Mouse (Mus musculus) neural tube, embryonic 15.5 days (tissue): ENCODE results near the gene Tgm6. TPM values are rescaled to one million over a fixed set of nuclear protein-coding genes. Genes with fewer than 3 reads are reported as not detected.

ENCODE experiments used
- ATAC-seq: fragments of 200-750 bp; cut with Nextera tagmentation; 2 replicates; pipeline ENCODE4 v1.8.0; 2017; ENCODE audit warnings: mild to moderate bottlenecking, moderate TSS enrichment, moderate library complexity; ENCODE audit not compliant: low FRiP score
- H3K27ac ChIP-seq: fragments of 300-500 bp; sonication (generic); replicated peaks from 2 replicates; pipeline ENCODE4 v1.5.1; 2015; ENCODE audit warnings: mild to moderate bottlenecking, inconsistent platforms
- H3K27me3 ChIP-seq: fragments of 300-500 bp; sonication (generic); replicated peaks from 2 replicates; pipeline ENCODE4 v1.6.1; 2015; ENCODE audit warnings: inconsistent platforms
- H3K36me3 ChIP-seq: fragments of 300-500 bp; sonication (generic); 2 replicates; pipeline ENCODE4 v1.6.1; 2015; ENCODE audit warnings: inconsistent platforms
- H3K4me1 ChIP-seq: fragments of 300-500 bp; sonication (generic); 2 replicates; pipeline ENCODE4 v1.6.1; 2015; ENCODE audit warnings: inconsistent platforms
- H3K4me2 ChIP-seq: fragments of 300-500 bp; sonication (generic); 2 replicates; pipeline ENCODE4 v1.6.1; 2015; ENCODE audit warnings: inconsistent platforms, mild to moderate bottlenecking, moderate library complexity
- H3K4me3 ChIP-seq: fragments of 300-500 bp; sonication (generic); replicated peaks from 2 replicates; pipeline ENCODE4 v1.5.1; 2015; ENCODE audit warnings: mild to moderate bottlenecking, inconsistent platforms
- H3K9ac ChIP-seq: fragments of 300-500 bp; sonication (generic); replicated peaks from 2 replicates; pipeline ENCODE4 v1.6.1; 2015; ENCODE audit warnings: mild to moderate bottlenecking, inconsistent platforms
- H3K9me3 ChIP-seq: fragments of 300-500 bp; sonication (generic); replicated peaks from 2 replicates; pipeline ENCODE4 v1.6.1; 2016; ENCODE audit warnings: inconsistent platforms
- WGBS: fragments of 180-500 bp; shearing (Covaris S2); methylation state at CpG from one replicate; pipeline ENCODE4 v1.1.7; 2015; ENCODE audit warnings: mixed read lengths; 5-methylcytosine and 5-hydroxymethylcytosine counted together
- polyA plus RNA-seq: library from polyadenylated mRNA; unstranded; fragments of >200 nt; fragmentation: Nextera tagmentation; extraction: Ambion mirVana; gene quantifications from 2 replicates; pipeline ENCODE4 v1.2.1, GENCODE M21; 2015

The Tgm6 gene
- polyA plus RNA-seq, 1 experiment from 2014 or later = 0.04 TPM

DNA sequence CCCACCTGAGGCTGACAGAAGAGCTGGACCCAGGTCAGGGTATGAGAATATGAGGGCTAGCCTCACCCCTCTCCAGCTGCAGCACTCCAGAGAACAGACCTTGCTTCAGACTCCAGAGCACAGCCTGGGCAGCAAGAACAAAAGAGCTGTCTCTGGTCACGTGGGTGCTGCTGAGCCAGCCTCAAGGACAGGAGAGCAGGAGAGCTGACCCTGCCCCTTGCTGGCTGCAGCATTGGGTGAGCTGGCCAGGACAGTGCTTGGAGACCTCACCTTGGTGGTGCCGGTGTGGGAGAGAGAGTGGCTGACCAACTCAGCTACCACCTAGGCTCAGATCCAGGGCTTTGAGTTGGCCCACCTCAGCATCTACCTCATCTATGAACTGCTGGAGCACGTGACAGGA is 43.0 kb downstream of the Tgm6 start:
- Histone ChIP-seq H3K36me3 (no peaks in the 10 kb centered on the region), H3K4me2 (no peak overlapping the region), H3K27me3 (no peaks in the 10 kb centered on the region), H3K9ac (no peak overlapping the region), H3K4me3 (no peak overlapping the region), H3K4me1 (no peaks in the 10 kb centered on the region; the same call in 1 of the 2 replicates), H3K9me3 (no peaks in the 10 kb centered on the region), H3K27ac (no peak overlapping the region)
- 86% methylated on average over 3 of the region's 3 CpGs for WGBS
- ATAC-seq = no peak

GRCm38 (mm10) chr2:130155851-130156250 is 43.6 kb downstream of the Tgm6 start:
- no peak for ATAC-seq
- Histone ChIP-seq H3K9ac (no peak overlapping the region), H3K4me1 (no peaks in the 10 kb centered on the region; the same call in 1 of the 2 replicates), H3K9me3 (no peaks in the 10 kb centered on the region), H3K4me2 (no peak overlapping the region), H3K27ac (no peak overlapping the region), H3K4me3 (no peak overlapping the region), H3K27me3 (no peaks in the 10 kb centered on the region), H3K36me3 (no peaks in the 10 kb centered on the region)

GRCm38 (mm10) chr2:130157231-130158087 is 45.2 kb downstream of the Tgm6 start:
- H3K4me2 ChIP-seq = no peak overlapping the region
- no peak overlapping the region for H3K27ac ChIP-seq
- H3K36me3 ChIP-seq = no peaks in the 10 kb centered on the region
- ATAC-seq = no peak
- H3K4me3 ChIP-seq = no peak overlapping the region
- H3K4me1 ChIP-seq = no peaks in the 10 kb centered on the region; the same call in 1 of the 2 replicates
- H3K9me3 ChIP-seq = no peaks in the 10 kb centered on the region
- 57% methylated on average over 14 of the region's 14 CpGs for WGBS
- no peaks in the 10 kb centered on the region for H3K27me3 ChIP-seq
- H3K9ac ChIP-seq = no peak overlapping the region

- no peaks in the 10 kb centered on the region; the same call in 1 of the 2 replicates for H3K4me1 ChIP-seq
- no peak overlapping the region for H3K9ac ChIP-seq
- no peak overlapping the region for H3K4me2 ChIP-seq
- no peaks in the 10 kb centered on the region for H3K36me3 ChIP-seq
- no peaks in the 10 kb centered on the region for H3K9me3 ChIP-seq
- no peak for ATAC-seq
- H3K27ac ChIP-seq = no peak overlapping the region
- no peak overlapping the region for H3K4me3 ChIP-seq
- WGBS = 57% methylated on average over 4 of the region's 4 CpGs
- no peaks in the 10 kb centered on the region for H3K27me3 ChIP-seq
Measured at GRCm38 (mm10) chr2:130158088-130158437, 45.8 kb downstream of the Tgm6 start.

GRCm38 (mm10) chr2:130162701-130163100 is 50.5 kb downstream of the Tgm6 start:
- no peak overlapping the region for H3K4me3 ChIP-seq
- H3K4me1 ChIP-seq = peaks cover 5% of the 10 kb centered on the region
- no peaks in the 10 kb centered on the region for H3K9me3 ChIP-seq
- H3K9ac ChIP-seq = no peak overlapping the region
- no peaks in the 10 kb centered on the region for H3K36me3 ChIP-seq
- H3K4me2 ChIP-seq = no peak overlapping the region
- no peaks in the 10 kb centered on the region for H3K27me3 ChIP-seq
- no peak for ATAC-seq
- no peak overlapping the region for H3K27ac ChIP-seq
- WGBS = 88% methylated on average over 5 of the region's 5 CpGs

DNA sequence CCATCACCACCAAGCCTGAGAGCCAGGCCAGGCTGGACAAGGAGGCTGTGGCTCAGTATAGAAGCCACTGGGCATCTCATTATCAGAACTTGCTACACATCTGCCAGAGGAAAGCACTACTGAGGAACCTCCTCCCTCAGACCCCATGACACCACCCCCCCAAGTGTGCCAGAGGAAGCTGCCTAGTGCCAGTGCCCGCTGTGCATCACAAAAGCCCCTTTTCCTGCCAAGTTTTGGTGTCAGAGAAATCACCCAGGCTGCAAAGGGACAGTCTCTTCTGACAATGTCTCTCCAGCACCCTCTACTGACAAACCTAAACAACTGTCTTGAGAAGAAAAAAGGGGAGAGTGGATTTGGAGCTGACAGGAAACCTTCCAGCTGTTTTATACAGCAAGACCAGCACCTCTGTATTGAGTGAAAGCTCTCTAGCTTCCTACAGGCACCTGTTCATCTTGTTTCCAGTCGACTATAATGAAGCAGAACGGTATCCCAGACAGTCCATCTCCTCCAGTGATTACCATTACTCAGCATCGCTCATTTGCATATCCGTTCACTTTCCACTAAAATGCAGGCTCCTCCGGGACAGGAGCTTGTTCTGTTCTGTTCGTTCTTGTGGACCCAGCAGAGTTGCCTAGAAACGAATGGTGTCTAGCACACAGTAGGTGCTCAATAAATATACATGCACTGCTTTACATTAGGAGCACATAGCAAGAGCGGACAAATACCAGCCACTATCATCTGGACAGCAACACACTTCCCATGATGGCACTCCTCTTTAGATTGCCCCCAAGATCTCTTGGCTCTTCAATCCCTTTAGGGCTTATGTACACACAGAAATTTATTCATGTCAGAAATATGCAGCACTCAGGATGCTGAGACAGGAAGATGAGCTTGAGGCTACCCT is 54.3 kb downstream of the Tgm6 start:
- no peaks in the 10 kb centered on the region for H3K9me3 ChIP-seq
- ATAC-seq = peak; percentile 81
- peaks cover 26% of the 10 kb centered on the region for H3K36me3 ChIP-seq
- 46% methylated on average over 9 of the region's 9 CpGs for WGBS
- H3K4me1 ChIP-seq = peaks cover 5% of the 10 kb centered on the region
- H3K4me3 ChIP-seq = no peak overlapping the region
- no peak overlapping the region for H3K9ac ChIP-seq
- no peak overlapping the region for H3K4me2 ChIP-seq
- H3K27ac ChIP-seq = peak overlapping the region; percentile 63
- no peaks in the 10 kb centered on the region for H3K27me3 ChIP-seq

GRCm38 (mm10) chr2:130167861-130168260 is 55.6 kb downstream of the Tgm6 start:
- no peak overlapping the region for H3K4me2 ChIP-seq
- WGBS = 47% methylated on average over 3 of the region's 3 CpGs
- no peak for ATAC-seq
- H3K27ac ChIP-seq = no peak overlapping the region
- H3K4me1 ChIP-seq = peaks cover 5% of the 10 kb centered on the region
- no peaks in the 10 kb centered on the region for H3K27me3 ChIP-seq
- H3K9me3 ChIP-seq = no peaks in the 10 kb centered on the region
- H3K36me3 ChIP-seq = peaks cover 39% of the 10 kb centered on the region
- H3K9ac ChIP-seq = no peak overlapping the region
- no peak overlapping the region for H3K4me3 ChIP-seq

DNA sequence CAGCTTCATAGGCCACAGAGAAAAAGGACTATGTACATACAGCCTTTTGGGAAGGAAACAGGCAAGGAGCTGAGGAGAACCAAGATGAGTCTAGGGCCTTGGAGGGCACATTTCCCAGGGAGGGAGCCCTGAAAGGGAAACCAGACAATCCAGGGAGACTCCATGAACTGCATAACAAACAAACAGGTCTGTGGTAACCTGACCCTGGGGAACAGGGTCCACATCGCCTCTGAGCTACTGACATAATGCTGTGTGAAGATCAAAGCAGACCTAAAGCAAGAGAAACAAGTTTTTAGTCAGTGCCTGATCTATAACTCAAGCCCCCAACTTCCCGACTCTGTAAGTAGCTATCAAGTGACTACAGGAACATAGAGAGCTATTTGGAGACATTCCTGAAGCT is 59.5 kb downstream of the Tgm6 start:
- Histone ChIP-seq H3K9me3 (no peaks in the 10 kb centered on the region), H3K4me1 (peaks cover 5% of the 10 kb centered on the region), H3K27ac (no peak overlapping the region), H3K4me2 (no peak overlapping the region), H3K4me3 (no peak overlapping the region), H3K9ac (no peak overlapping the region), H3K36me3 (peaks cover 72% of the 10 kb centered on the region), H3K27me3 (no peaks in the 10 kb centered on the region)
- 94% methylated on average over 2 of the region's 2 CpGs for WGBS
- ATAC-seq = no peak

GRCm38 (mm10) chr2:130176820-130177219 is 64.6 kb downstream of the Tgm6 start:
- Histone ChIP-seq H3K4me2 (peak overlapping the region; percentile 77), H3K27ac (no peak overlapping the region), H3K9ac (peak overlapping the region; percentile 98; the same call in 1 of the 2 replicates), H3K4me1 (peaks cover 30% of the 10 kb centered on the region), H3K36me3 (peaks cover 43% of the 10 kb centered on the region), H3K4me3 (peak overlapping the region; percentile 4; the same call in 1 of the 2 replicates), H3K9me3 (no peaks in the 10 kb centered on the region), H3K27me3 (no peaks in the 10 kb centered on the region)
- WGBS = 81% methylated on average over 8 of the region's 8 CpGs
- no peak for ATAC-seq

DNA sequence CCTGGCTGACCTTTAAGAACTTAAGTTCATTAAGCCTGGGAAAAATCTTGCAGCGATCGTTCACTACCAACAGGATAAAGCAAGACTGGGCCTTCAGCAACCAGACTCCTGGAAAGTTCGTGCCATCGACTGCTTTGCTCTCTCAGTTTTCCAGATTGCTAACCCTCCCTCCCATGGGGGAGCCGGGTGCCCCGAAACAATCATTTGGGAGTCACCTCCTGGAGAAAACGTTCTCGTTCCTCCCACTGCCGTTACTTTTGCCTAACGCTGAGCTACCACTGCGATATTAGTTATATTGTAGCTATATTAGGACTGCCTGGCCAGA is 66.1 kb downstream of the Tgm6 start:
- peaks cover 30% of the 10 kb centered on the region for H3K4me1 ChIP-seq

GRCm38 (mm10) chr2:130178706-130179506 is 66.7 kb downstream of the Tgm6 start, which contains the start of gene Snrpb:
Gene Snrpb, minus strand, starts transcription at chr2:130179403.
- peak; percentile 96 for ATAC-seq
- Histone ChIP-seq H3K9me3 (no peaks in the 10 kb centered on the region), H3K4me2 (peak within 1 kb of the TSS; percentile 77), H3K27me3 (no peaks in the 10 kb centered on the region), H3K9ac (peak within 1 kb of the TSS; percentile 98), H3K4me1 (peaks cover 30% of the 10 kb centered on the region), H3K27ac (peak within 1 kb of the TSS; percentile 98), H3K4me3 (peak within 1 kb of the TSS; percentile 97), H3K36me3 (peaks cover 22% of the 10 kb centered on the region)
- under 1% methylated on average over 77 of the region's 81 CpGs for WGBS

More for the DNA sequence above, 66.1 kb downstream of the Tgm6 start:
- Histone ChIP-seq H3K9ac (peak overlapping the region; percentile 98), H3K27me3 (no peaks in the 10 kb centered on the region), H3K27ac (peak overlapping the region; percentile 98), H3K9me3 (no peaks in the 10 kb centered on the region), H3K36me3 (peaks cover 28% of the 10 kb centered on the region), H3K4me3 (peak overlapping the region; percentile 97), H3K4me2 (peak overlapping the region; percentile 77)
- no peak for ATAC-seq
- under 1% methylated on average over 11 of the region's 11 CpGs for WGBS
